Mouse (Mus musculus) E14TG2a.4 (cell line): ENCODE data around the gene Lrr1.

Experiments
- CTCF ChIP-seq: conservative IDR thresholded peaks from 2 replicates; pipeline ENCODE4 v1.5.1; 2014; ENCODE audit warnings: low read length
- NANOG ChIP-seq: IDR thresholded peaks from 2 replicates; pipeline ENCODE4 v1.6.1; 2014; ENCODE audit warnings: borderline replicate concordance, low read length, mixed read lengths
- POU5F1 ChIP-seq: IDR thresholded peaks from 2 replicates; pipeline ENCODE4 v1.6.1; 2014; ENCODE audit warnings: low read length, borderline replicate concordance

- TF ChIP-seq CTCF (no peak), NANOG (no peak), POU5F1 (no peak)
Measured at GRCm38 (mm10) chr12:69198164-69198535, 29.5 kb downstream of the Lrr1 start, which contains the start of gene Dnaaf2.
